In genomic region chr4:59274136-59274535, GRCm38 (mm10) we compare ENCODE assay signal across 31 mouse cellular contexts.
A peak's percentile ranks its signal among the peaks of the same experiment; 100 is the strongest.
DNase-seq lines count a peak whose midpoint lies in the region; ATAC-seq lines count a peak whose summit lies in the region.
"Had no signal": no experiment of that assay in that cellular context is flagged by ENCODE, and none has a peak within 500 bp of the region (broad histone marks: within the 10 kb centered on the region; RNA-seq: fewer than 3 reads in every experiment).

No protein-coding gene starts in this region.

- peaks cover 5% of the 10 kb centered on the region; the same call in 1 of the 2 replicates for H3K4me1 ChIP-seq in forebrain, embryonic 13.5 days
- H3K4me1 ChIP-seq in forebrain, embryonic 11.5 days (replicated peaks; ENCODE audit: control insufficient read depth, insufficient read depth, low read length): no peaks in the 10 kb centered on the region
- H3K4me1 ChIP-seq: forebrain, embryonic 12.5 days; hindbrain, embryonic 13.5 days; midbrain, embryonic 10.5 days; neural tube, embryonic 12.5 days had no signal

- peak overlapping the region; percentile 7; the same call in 1 of the 2 replicates for H3K27ac ChIP-seq in forebrain, embryonic 13.5 days
- no peak overlapping the region for H3K27ac ChIP-seq in forebrain, embryonic 11.5 days (ENCODE audit: low read depth, low read length)
- H3K27ac ChIP-seq: forebrain, embryonic 12.5 days; hindbrain, embryonic 13.5 days; left cerebral cortex, adult 2 months; limb, embryonic 13.5 days; macrophage; midbrain, embryonic 10.5 days; neural tube, embryonic 12.5 days had no signal

- H3K36me3 ChIP-seq in forebrain, embryonic 13.5 days (ENCODE audit: poor library complexity, severe bottlenecking): no peaks in the 10 kb centered on the region
- H3K36me3 ChIP-seq in forebrain, embryonic 11.5 days (ENCODE audit: control insufficient read depth, insufficient read depth, low read length): no peaks in the 10 kb centered on the region
- H3K36me3 ChIP-seq: embryonic facial prominence, embryonic 12.5 days; forebrain, embryonic 12.5 days; hindbrain, embryonic 13.5 days; limb, embryonic 13.5 days; midbrain, embryonic 10.5 days; neural tube, embryonic 12.5 days had no signal

- no peak for ATAC-seq in forebrain, embryonic 13.5 days
- no peak for ATAC-seq in forebrain, embryonic 11.5 days (replicated peaks; ENCODE audit: low FRiP score)
- peak; percentile 37 for ATAC-seq in common myeloid progenitor, adult 5-6 weeks (replicated peaks; ENCODE audit: low read depth, poor library complexity, severe bottlenecking)
- ATAC-seq: inflammation-experienced regulatory T-cells, adult 6 months; liver, embryonic 12.5 days; lung, postnatal 0 days; midbrain, embryonic 16.5 days had no signal

- no peak overlapping the region for H3K4me3 ChIP-seq in forebrain, embryonic 13.5 days
- no peak overlapping the region for H3K4me3 ChIP-seq in forebrain, embryonic 11.5 days (ENCODE audit: low read depth, low read length)
- H3K4me3 ChIP-seq: embryonic facial prominence, embryonic 12.5 days; erythroblast, embryonic 14.5 days; forebrain, embryonic 12.5 days; hindbrain, embryonic 13.5 days; left cerebral cortex, adult 2 months; limb, embryonic 13.5 days; liver, embryonic 12.5 days; midbrain, embryonic 10.5 days; myocyte; neural tube, embryonic 12.5 days had no signal

- no peak overlapping the region for H3K9ac ChIP-seq in forebrain, embryonic 13.5 days
- no peak overlapping the region for H3K9ac ChIP-seq in forebrain, embryonic 11.5 days (ENCODE audit: low read length)
- H3K9ac ChIP-seq: embryonic facial prominence, embryonic 12.5 days; forebrain, embryonic 12.5 days; hindbrain, embryonic 13.5 days; limb, embryonic 13.5 days; liver, embryonic 12.5 days; neural tube, embryonic 12.5 days had no signal

- DNase-seq in forebrain, embryonic 11.5 days (ENCODE audit: low spot score): no peak
- DNase-seq in induced T-regulatory cell, adult 2 months (ENCODE audit: low read depth): peak; percentile 47
- no peak for DNase-seq in lung, postnatal 4 days
- no peak for DNase-seq in left cerebral cortex, postnatal 4 days
- no peak for DNase-seq in urinary bladder, adult 18-20 months (ENCODE audit: low spot score in 2 of 2)
- DNase-seq: adrenal gland, postnatal 36 days; cerebellum, adult 2 months; cerebellum, postnatal 14 days; gastrocnemius, postnatal 14 days; heart, adult 18-20 months; heart, postnatal 36 days; lung, adult 18-20 months; right cerebral cortex, adult 18-20 months; thymus, postnatal 4 days had no signal

- H3K9me3 ChIP-seq in forebrain, embryonic 13.5 days (replicated peaks): peaks cover 3% of the 10 kb centered on the region; the same call in 1 of the 2 replicates
- H3K9me3 ChIP-seq in forebrain, embryonic 11.5 days (ENCODE audit: control insufficient read depth, low read length): no peaks in the 10 kb centered on the region
- H3K9me3 ChIP-seq: liver, embryonic 12.5 days; midbrain, embryonic 10.5 days; neural tube, embryonic 12.5 days had no signal

- 84% methylated on average over 4 of the region's 4 CpGs for WGBS in forebrain, embryonic 13.5 days
- WGBS in forebrain, embryonic 11.5 days: 81% methylated on average over 4 of the region's 4 CpGs

- no peak overlapping the region for H3K4me2 ChIP-seq in forebrain, embryonic 13.5 days
- H3K4me2 ChIP-seq in forebrain, embryonic 11.5 days (ENCODE audit: low read depth, low read length, severe bottlenecking): no peak overlapping the region
- H3K4me2 ChIP-seq: embryonic facial prominence, embryonic 12.5 days; forebrain, embryonic 12.5 days; heart, embryonic 11.5 days; hindbrain, embryonic 13.5 days; limb, embryonic 13.5 days; liver, embryonic 12.5 days; neural tube, embryonic 12.5 days had no signal

- no peaks in the 10 kb centered on the region for H3K27me3 ChIP-seq in forebrain, embryonic 13.5 days
- no peaks in the 10 kb centered on the region for H3K27me3 ChIP-seq in forebrain, embryonic 11.5 days (ENCODE audit: control insufficient read depth, insufficient read depth, low read length)
- H3K27me3 ChIP-seq: embryonic facial prominence, embryonic 12.5 days; forebrain, embryonic 12.5 days; hindbrain, embryonic 13.5 days; limb, embryonic 13.5 days; liver, embryonic 12.5 days; neural tube, embryonic 12.5 days had no signal

- intact Hi-C loops in left cerebral cortex, postnatal 4 days (cut with DNase I): no loop called here
